Mouse (Mus musculus): ENCODE data around the gene Fam19a4. TPM values are rescaled to one million over a fixed set of nuclear protein-coding genes. Genes with fewer than 3 reads are reported as not detected.

Gene Fam19a4
- not detected for polyA plus RNA-seq (2014; fragmentation: Illumina TruSeq; extraction: RNeasy Lipid Tissue Mini Kit (QIAGEN cat#74804); ENCODE audit: low replicate concordance)

GRCm38 (mm10) chr6:97060074-97060681, at the start of gene Fam19a4:
Gene Fam19a4, minus strand, starts transcription at chr6:97060413.

Other genes starting within 250 kb of the Fam19a4 start
- 13.2 TPM for gene Eogt, start 88.8 kb upstream of the Fam19a4 start, polyA plus RNA-seq (2014; fragmentation: Illumina TruSeq; extraction: RNeasy Lipid Tissue Mini Kit (QIAGEN cat#74804); ENCODE audit: low replicate concordance)
- 47.7 TPM for gene Tmf1, start 118.7 kb upstream of the Fam19a4 start, polyA plus RNA-seq (2014; fragmentation: Illumina TruSeq; extraction: RNeasy Lipid Tissue Mini Kit (QIAGEN cat#74804); ENCODE audit: low replicate concordance)
- gene Uba3, start 145.2 kb upstream of the Fam19a4 start, polyA plus RNA-seq (2014; fragmentation: Illumina TruSeq; extraction: RNeasy Lipid Tissue Mini Kit (QIAGEN cat#74804); ENCODE audit: low replicate concordance), result 203 TPM
- gene Arl6ip5, start 150.3 kb upstream of the Fam19a4 start, polyA plus RNA-seq (2014; fragmentation: Illumina TruSeq; extraction: RNeasy Lipid Tissue Mini Kit (QIAGEN cat#74804); ENCODE audit: low replicate concordance), result 67.2 TPM
- not detected for gene Lmod3, start 192.3 kb upstream of the Fam19a4 start, polyA plus RNA-seq (2014; fragmentation: Illumina TruSeq; extraction: RNeasy Lipid Tissue Mini Kit (QIAGEN cat#74804); ENCODE audit: low replicate concordance)

Measured in small intestine, adult 10 weeks (tissue).